Mouse (Mus musculus): ENCODE results near the gene Csf3.
A peak's percentile ranks its signal among the peaks of the same experiment; 100 is the strongest.

The Csf3 gene

DNA sequence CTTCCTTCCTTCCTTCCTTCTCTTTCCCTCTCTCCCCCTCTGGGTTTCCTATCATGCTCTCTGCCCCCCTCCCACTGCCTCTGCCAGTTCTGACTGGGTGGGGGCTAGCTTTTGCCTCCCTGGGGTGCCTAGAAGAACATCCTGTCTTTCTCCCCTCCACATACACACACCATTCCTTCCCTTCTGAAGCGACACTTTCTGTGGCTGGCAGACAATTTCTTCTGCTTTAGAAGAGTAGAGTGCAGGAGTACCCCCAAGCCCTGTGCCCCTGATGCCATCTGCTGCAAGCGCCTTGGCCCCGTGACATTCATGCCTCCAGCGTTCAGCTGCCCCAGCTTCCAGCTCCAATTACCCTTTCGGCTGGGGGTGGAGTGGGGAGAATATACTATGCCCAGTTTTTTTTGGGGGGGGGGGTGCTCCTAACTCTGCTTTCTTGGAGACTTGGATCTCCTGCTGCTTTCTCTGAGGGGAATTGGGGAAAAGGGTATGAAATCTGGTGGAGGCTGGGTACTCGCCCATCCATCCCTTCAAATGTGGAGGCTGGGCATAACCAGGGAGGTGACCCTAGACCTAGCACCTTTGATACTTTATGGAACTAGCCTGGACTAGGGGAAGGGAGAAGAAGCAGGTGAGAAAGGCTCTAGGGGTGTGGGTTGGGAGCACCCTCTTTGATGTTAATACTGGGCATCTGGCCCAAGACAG lies 46.9 kb downstream of the Csf3 start:
- no peak for DNase-seq (ENCODE audit: low spot score in 2 of 2)

- DNase-seq (ENCODE audit: low spot score in 2 of 2), result no peak
These were observed 47.7 kb downstream of the Csf3 start for GRCm38 (mm10) chr11:98748506-98749416.

DNA sequence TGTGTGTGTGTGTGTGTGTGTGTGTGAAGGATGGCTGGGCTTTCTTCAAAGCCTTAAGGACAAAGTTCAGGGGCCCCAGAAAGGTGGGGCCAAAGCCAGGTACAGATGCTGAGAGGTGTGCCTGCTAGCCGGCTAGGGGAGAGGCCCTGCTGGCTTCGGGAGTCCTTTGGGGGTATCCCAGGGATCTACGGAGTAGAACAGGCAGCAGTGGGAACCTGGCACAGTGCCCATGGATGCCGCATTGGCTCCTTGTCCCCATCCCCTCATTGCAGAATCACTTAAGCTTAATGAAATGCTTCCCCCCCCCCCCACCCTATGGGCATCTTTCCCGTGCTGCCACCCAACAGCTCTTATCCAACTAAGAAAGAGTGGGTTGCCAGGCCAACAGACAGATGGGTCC lies 48.7 kb downstream of the Csf3 start:
- peak in 1 of 2 experiments; percentile 17 for DNase-seq (ENCODE audit: low spot score in 2 of 2)

- DNase-seq (ENCODE audit: low spot score in 2 of 2), result peak in 1 of 2 experiments; percentile 75
These were observed 49.5 kb downstream of the Csf3 start for GRCm38 (mm10) chr11:98750351-98751201.

DNA sequence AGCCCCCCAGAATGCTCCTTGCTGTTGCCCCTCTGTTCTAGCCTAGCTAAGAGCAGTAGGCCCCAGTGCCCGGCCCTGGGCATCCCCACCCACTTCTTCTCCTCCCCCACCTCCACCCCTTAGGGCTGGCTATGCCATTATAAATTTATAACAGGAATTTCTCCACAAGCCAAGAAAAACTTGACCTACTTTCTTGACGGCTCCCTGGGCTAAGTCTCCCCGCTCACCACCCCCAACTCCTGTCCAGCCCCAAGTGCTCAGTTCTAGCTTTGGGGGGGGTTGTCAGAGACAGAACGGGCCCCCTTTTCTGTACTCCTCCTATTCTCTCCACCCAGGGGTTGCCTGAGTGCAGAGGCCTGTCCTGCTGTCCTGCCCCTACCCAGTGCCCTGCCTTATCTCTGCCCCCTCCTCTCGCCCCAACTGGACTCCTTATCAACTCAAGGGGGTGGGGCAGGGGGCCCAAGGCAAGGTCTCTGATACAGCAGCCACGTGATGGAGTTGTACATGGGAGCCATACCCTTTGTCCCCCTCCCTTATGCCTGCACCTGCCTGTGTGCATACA lies 50.2 kb downstream of the Csf3 start:
- no peak for DNase-seq (ENCODE audit: low spot score in 2 of 2)

- no peak for DNase-seq (ENCODE audit: low spot score in 2 of 2)
These were observed 51.6 kb downstream of the Csf3 start for GRCm38 (mm10) chr11:98752562-98753140.

All from right cerebral cortex, postnatal 36 days (tissue).